Mouse (Mus musculus) testis, adult 2 months (tissue): ENCODE measurements at regions not wholly inside any gene's neighbourhood (a gene's known extent, or its start where the extent isn't known, plus 50 kb on each side); places are given as distances from the start of the nearest gene placed in this dataset.

Experiments used
- CTCF ChIP-seq: fragments of 200-500 bp; IDR thresholded peaks from 2 replicates; pipeline ENCODE4 v1.5.1; 2012; ENCODE audit warnings: low read depth, mild to moderate bottlenecking, inconsistent platforms, low read length, moderate library complexity; ENCODE audit not compliant: control insufficient read depth, insufficient read depth, insufficient replicate concordance
- POLR2A ChIP-seq: fragments of 200-500 bp; IDR thresholded peaks from 2 replicates; pipeline ENCODE4 v1.6.1; 2012; ENCODE audit warnings: low read depth, mild to moderate bottlenecking, inconsistent platforms, low read length, moderate library complexity; ENCODE audit not compliant: control insufficient read depth

DNA sequence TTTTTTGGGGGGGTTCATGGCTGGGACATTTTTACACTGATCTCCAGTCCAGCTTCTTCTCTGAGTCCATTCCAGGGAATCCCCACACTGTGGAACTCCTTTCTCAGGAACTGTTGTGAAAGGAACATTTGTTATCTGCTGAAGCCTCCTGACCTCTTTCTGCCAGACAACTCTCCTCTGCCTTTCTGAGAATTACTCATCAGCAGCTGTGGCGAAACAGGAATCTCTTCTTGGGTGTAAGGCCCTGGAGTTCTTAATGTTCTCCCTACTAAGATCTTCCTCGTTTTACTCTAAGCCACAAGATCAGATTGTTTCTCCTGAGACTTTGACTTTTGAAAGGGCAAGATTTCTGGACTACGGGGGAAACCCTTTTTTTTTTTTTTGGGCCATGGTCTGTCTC is 698.7 kb downstream of the Slc4a3 start:
- TF ChIP-seq POLR2A (no peak), CTCF (no peak)
